Mouse (Mus musculus) central nervous system, embryonic 14 days (tissue): ENCODE results near the gene Safb. TPM values are rescaled to one million over a fixed set of nuclear protein-coding genes. Genes with fewer than 3 reads are reported as not detected.

Experiments used
- polyA plus RNA-seq: library from polyadenylated mRNA; depleted of rRNA; stranded (reverse); fragments of >200 nt; gene quantifications from 2 replicates; pipeline ENCODE4 v1.2.3, GENCODE M21; 2012; rRNA removed

Gene Safb
- 176 and 190 TPM in 2 replicates for polyA plus RNA-seq

DNA sequence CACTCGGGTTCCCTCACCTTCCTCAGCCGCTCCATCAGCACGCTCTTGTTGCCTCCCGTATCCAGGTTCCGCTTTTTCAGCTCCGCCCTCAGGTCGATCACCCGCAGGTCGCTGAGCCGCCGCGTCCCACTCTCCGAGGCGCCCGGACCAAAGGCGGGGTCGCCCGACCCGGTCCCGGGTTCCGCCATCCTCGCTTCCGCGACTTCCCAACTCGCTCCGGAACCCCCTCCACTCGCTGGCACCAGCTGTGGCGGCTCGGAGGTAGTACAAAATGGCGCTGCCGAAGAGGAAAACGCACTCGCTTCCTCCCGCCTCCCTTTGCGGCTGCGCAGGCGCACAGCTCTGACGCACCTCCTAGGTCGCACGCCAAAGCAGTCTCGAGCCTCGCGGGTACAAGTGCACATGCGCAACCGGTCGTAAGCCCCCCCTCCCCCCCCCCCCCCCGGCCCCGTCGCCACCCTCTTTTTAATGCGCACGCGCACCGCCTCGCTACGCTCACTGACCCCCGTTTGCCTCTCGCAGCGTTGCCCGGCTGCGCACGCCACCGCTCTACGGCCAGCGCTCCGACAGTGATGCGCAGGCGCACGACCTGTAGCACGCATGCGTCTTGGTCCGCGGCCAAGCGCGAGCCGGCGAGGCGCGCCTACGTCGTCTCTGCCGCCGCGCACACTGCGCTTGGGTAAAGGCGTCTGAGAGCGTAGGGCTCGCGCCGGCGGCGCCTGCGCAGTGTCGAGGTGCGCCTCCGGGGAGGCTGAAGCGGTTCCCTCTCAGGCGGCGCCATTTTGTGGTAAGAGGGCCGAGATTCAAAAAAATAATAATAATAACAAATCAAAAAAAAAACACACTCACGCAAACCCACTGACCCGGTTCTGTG is at the start of gene Safb, which contains the start of gene Safb2:
Gene Safb (plus strand): TSS at position 569 of the 874 bp plus-strand sequence.
Gene Safb2 (minus strand): TSS at position 329 of the 874 bp plus-strand sequence.

DNA sequence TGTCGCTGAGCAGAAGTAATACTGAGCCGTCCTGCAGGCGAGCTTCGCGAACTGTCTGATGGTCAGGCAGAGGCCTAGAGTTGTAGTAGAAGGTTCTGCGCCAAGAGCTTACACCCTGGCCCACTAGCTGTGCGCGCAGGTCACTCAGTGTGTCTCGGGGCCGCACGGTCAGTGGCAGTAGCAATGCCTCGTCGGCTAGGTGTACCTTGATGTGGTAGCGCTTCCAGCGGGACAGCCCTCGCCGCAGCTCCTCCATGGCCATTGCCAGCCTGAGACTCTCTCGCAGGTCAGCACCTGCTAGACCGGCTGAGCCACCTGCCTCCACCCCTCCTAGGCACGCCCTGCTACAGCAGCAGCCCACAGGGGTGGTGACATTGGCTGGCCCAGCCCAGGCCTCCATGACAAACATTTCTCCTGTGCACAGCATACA is 30.5 kb upstream of the Safb start, which contains the start of gene Gm20219:
Gene Gm20219 (minus strand): TSS at position 266 of the 430 bp plus-strand sequence.

DNA sequence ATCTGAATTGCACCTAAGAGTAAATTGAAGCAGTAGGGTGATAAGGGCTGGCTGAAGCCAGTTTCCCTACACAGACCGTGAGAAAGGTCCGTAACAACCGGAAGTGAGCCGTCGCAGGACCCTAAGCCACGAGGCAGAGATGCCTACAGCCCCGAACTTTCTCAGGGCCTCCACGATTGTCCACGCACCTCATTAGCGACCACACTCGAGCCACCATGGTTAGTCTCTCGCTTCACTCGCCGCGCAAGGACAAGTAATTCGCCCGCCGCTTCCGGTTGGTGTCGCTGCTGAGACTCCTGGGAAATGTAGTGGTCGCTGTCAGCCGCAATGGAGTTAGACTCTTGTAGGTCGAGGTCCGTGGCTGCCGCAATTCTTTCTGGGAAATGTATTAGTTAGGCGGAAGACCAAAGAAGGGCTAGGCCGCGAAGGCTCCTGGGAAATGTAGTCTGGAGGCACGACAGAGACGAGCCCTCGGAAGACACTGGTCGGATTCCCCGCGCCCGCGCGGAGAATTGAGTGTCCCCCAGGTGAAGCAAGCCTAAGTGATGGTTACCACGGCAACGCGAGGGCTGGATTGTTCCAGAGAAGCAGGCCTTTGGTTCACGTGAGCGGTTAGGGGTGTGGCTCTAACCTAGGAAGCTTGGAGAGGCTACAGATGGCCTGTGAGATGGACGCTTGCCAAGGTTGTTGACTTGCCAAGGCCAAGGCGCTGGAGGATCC is 25.0 kb downstream of the Safb start, which contains the start of gene 2410015M20Rik:
Gene 2410015M20Rik (minus strand): TSS at position 320 of the 720 bp plus-strand sequence.

DNA sequence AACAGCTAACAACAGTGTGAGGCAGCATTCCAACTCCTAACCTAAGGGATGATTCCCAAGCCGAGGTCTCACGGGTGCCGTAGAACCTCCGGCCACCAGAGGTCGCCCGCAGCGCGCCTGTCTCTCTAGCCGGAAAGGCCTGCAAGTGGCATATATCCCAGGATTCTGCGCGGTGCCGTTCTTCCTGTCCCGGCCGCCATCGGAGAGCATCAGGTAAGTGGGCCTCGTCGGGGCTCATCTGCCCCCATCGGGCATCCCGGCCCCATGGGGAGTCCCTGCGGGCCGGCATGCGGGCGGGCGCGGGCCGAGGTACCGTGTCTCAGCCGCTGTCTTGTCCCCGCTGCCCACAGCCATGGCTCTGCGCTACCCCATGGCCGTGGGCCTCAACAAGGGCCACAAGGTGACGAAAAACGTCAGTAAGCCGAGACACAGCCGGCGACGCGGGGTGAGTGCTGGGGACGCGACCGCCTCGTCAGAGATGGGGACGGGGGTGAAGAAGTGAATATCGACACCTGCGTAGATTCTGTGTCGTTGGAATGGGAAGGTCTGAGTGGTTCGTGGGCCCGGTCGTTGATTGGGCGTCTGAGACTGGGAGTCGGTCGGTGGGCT is 28.7 kb downstream of the Safb start, which contains the start of gene Rpl36:
Gene Rpl36 (plus strand): TSS at position 181 of the 609 bp plus-strand sequence.

DNA sequence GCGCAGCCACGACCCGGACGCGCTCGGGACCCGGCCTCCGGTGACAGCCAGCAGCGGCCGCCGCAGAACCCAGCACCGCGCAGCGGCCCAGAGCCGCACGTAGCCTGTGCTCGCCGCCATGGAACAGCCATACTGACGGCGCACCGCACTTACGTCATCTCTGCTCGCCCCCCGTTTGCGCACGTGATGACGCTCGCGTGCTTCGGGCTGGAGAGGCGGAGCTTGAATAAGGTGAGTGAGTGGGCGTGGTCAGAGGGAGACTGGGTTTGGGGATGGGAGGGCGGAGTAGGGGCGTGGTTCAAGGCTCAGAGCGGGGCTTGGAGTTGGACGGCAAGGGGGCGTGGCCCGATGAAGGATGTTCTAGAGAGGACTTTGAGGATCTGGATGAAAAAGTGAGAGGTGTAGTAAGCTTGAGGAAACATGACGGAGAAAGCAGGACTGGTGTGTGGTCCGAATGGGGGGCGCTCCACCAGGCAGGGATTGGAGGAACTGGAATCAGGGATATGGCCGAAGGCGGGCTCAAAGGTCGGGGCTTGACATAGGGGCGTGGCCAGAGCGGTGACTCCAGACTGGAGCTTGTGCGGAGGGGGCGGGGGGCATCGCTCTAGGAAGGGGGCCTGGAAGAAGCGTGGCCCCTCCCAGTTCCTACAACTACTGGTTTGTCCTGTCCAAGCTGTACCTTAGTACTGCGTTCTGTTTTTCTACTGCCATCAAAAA is 42.3 kb downstream of the Safb start, which contains the start of gene Lonp1:
Gene Lonp1 (minus strand): TSS at position 134 of the 717 bp plus-strand sequence.

DNA sequence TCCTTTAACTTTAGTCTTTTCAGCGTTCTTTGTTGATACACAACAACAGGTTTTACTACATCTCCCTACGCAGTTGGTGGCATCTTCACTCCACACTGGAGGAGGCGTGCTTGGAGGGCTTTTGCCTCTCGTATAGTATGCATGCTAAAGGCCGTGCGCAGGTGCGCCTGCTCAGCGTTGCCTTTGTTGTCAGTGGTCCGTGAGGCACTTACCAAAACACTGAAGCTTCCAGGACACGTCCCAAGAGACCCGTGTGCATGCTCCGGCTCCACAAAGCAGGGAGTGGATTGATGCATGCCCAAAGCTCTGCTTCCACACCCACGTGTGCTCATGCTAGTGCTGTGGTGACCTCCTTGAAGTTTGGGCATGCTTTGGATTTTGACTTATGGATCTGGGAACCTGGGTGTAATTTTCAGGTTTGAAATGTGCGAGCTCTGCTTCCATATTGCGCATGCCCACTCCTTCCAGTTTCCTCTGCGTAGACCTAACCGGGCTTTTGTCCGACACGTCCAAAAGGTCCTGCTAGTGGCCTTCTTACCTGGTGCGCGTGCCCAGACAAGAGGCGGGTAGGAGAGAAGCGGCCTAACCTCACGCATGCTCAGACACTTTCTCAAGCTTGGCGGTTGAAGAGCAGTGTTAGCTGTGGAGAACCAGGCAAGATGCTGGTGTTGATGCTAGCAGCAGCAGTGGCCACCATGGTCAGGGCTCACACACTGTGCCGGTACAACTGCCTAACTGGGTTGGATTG is 43.1 kb downstream of the Safb start, which contains the start of gene Catsperd:
Gene Catsperd (plus strand): TSS at position 614 of the 748 bp plus-strand sequence.

Other genes with a start within 250 kb of the Safb start
- 1,167 and 1,339 TPM in 2 replicates for gene Ptprs, start 108.3 kb upstream of the Safb start, polyA plus RNA-seq
- gene Znrf4, start 72.4 kb upstream of the Safb start, polyA plus RNA-seq = 0.06 TPM in 1 of 2 replicates, not detected in the other
- 3.0 TPM in 2 replicates for gene Gm20219, start 30.4 kb upstream of the Safb start, polyA plus RNA-seq
- gene Safb2, start 240 bp upstream of the Safb start, polyA plus RNA-seq = 113 and 131 TPM in 2 replicates
- gene 2410015M20Rik, start 24.9 kb downstream of the Safb start, polyA plus RNA-seq = 136 and 139 TPM in 2 replicates
- gene Rpl36, start 28.6 kb downstream of the Safb start, polyA plus RNA-seq = 2,057 and 2,130 TPM in 2 replicates
- 73.8 and 76.1 TPM in 2 replicates for gene Lonp1, start 42.1 kb downstream of the Safb start, polyA plus RNA-seq
- 3.9 and 4.9 TPM in 2 replicates for gene Catsperd, start 43.3 kb downstream of the Safb start, polyA plus RNA-seq
- gene Ranbp3, start 88.5 kb downstream of the Safb start, polyA plus RNA-seq = 150 and 160 TPM in 2 replicates
- gene Ndufa11, start 132.9 kb downstream of the Safb start, polyA plus RNA-seq = 306 and 325 TPM in 2 replicates
- 19.4 and 20.8 TPM in 2 replicates for gene Vmac, start 133.2 kb downstream of the Safb start, polyA plus RNA-seq
- gene Nrtn, start 172.7 kb downstream of the Safb start, polyA plus RNA-seq = 3.6 and 6.1 TPM in 2 replicates
- 150 and 161 TPM in 2 replicates for gene Dus3l, start 179.9 kb downstream of the Safb start, polyA plus RNA-seq
- gene Prr22, start 185.4 kb downstream of the Safb start, polyA plus RNA-seq = 3.2 and 3.4 TPM in 2 replicates
- 6.4 and 7.4 TPM in 2 replicates for gene Rfx2, start 246.2 kb downstream of the Safb start, polyA plus RNA-seq